Mouse (Mus musculus): ENCODE measurements at regions not wholly inside any gene's neighbourhood (a gene's known extent, or its start where the extent isn't known, plus 50 kb on each side); places are given as distances from the start of the nearest gene placed in this dataset.
"Not testable (repeated sequence)": the region's sequence is repeated elsewhere in the genome, so short reads cannot be mapped to it uniquely, and the experiment has no call there.

DNA sequence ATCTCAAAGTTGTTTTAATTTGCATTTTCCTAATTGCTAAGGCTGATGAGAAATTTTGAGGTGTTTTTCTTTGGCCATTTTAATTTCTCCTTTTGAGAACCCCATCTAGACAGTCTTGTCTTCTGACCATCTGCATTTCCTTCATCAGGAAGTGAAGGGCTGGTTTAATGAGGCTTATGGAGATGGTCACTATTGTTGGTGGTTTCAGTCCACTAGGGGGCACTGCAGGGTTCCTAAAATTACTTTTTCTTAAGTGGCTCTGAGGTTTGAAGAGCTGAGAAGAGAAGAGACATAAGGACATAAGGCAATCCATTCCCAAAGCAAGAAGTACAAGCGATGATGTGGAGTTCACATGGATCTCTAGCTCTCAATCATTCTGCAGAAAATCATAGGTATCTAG is 805.6 kb upstream of the Olfr1507 start:
- not testable (repeated sequence) for DNase-seq

DNA sequence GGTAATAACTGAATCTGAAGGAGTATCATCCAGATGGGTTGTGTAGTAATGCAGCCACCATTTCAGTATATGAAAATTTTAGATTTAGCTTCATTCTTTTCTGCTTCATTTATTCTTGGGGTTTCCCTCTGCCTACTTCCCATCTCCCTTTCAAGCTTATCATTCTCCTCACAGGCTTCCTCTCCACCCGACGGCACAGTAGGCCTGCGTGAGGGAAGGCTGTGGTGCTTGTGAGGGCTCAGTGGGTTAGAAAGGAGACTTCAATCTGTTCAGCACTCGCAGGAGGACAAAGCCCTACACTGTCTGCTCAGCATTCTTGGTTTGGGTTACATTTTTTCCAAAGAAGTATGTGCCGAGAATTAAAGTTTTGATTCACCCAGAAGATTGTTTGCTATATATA is 804.2 kb upstream of the Olfr1507 start:
- DNase-seq: not testable (repeated sequence)

- DNase-seq: not testable (repeated sequence)
Observed at GRCm38 (mm10) chr14:53283350-53284141, 788.0 kb upstream of the Olfr1507 start.

DNA sequence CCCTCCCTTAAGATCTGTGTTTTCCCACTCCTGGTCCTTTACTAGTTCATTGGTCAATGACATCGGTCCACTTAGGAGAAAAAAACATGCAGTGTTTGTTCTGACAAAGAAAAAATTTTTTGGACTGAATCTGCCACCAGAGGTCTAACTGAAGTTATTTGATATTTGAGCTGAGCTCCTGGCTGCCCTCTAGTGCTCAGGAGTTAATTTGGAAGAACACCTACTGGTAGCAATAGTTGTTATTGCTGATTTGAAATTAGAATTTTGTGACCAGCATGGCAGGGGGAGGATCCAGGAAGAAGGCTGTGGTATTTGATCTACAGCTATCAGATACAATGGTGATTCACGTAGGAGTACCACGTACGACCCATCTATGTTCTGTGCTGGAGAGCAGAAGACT is 777.7 kb upstream of the Olfr1507 start:
- not testable (repeated sequence) for DNase-seq

DNA sequence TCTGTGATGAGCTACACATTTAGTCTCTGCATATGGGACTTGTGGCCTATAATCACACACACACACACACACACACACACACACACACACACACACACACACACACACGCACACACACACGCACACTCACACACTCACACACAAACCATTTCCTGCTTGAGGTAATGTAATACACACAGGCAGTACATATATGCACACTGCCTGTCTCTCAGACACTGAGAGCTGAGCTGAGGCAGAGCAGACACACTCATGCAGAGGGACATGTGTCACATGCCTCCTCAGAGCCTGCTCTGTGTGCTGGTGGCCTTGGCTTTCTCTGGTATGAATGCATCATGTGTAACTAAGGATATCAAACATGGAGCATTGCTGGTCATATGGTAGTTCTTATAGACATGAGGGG is 772.1 kb upstream of the Olfr1507 start:
- DNase-seq: not testable (repeated sequence)

DNA sequence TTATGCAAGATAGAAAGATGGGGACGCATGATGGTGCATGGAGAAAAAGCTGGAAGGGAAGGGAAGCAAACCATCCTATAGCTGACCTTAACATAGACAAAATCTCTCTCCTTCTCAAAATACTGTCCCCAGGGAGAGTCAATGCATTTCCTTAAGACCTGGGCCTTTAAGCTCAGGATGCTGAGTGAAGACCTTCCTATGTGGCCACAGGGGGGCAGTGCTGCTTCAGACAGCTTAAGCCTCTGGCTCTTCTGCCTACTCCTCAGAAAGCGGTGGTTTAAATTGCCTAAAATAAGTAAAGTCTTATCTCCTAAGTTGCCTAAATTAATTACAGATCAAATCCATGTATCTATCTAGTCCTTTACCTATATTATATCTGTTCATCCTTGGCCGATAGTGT is 760.4 kb upstream of the Olfr1507 start:
- not testable (repeated sequence) for DNase-seq

DNA sequence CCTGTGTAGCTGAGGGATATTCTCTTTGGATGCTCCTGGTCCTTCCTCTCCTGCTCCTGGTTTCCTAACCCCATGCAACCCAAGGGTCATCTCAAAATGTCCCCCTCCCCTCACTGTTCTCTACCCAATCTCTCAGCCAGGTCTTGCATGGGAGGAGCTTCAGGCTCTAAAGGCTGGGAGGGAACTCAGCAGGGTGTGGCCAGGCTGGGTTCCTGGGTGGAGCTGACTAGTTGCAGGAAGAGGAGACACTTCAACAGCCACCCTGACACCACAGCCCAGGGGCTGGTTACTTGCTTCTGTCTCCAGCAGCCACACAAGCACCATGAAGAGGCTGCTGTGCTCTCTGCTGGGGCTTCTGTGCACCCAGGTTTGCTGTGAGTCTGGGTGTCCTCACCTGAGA is 757.9 kb upstream of the Olfr1507 start:
- not testable (repeated sequence) for DNase-seq

DNA sequence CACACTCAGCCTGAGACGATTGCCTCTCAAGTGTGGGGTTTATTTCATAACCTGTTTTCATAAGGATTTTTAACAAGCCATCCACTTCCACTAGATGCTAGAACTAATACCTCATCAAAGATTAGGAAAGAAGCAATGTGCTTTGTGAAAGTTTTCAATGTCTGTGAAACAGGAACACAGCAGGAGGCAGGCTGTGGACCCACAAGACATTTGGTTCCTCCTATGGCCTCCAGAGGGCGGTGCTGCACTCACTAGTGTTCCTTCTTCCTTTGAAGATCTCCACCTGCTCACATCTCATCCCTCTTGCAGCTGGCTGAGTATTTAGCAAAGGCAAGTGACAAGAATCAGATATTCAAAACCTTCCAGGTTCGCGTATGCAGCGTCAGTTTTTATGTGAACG is 735.6 kb upstream of the Olfr1507 start:
- DNase-seq: not testable (repeated sequence)

- DNase-seq: not testable (repeated sequence)
Observed at GRCm38 (mm10) chr14:53224789-53225188, 729.2 kb upstream of the Olfr1507 start.

- DNase-seq: not testable (repeated sequence)
Observed at GRCm38 (mm10) chr14:53210554-53210953, 715.0 kb upstream of the Olfr1507 start.

GRCm38 (mm10) chr14:53209258-53209657 is 713.7 kb upstream of the Olfr1507 start:
- not testable (repeated sequence) for DNase-seq

- not testable (repeated sequence) for DNase-seq
Observed at GRCm38 (mm10) chr14:53190931-53191330, 695.4 kb upstream of the Olfr1507 start.

GRCm38 (mm10) chr14:53174099-53174498 is 678.5 kb upstream of the Olfr1507 start:
- not testable (repeated sequence) for DNase-seq

DNA sequence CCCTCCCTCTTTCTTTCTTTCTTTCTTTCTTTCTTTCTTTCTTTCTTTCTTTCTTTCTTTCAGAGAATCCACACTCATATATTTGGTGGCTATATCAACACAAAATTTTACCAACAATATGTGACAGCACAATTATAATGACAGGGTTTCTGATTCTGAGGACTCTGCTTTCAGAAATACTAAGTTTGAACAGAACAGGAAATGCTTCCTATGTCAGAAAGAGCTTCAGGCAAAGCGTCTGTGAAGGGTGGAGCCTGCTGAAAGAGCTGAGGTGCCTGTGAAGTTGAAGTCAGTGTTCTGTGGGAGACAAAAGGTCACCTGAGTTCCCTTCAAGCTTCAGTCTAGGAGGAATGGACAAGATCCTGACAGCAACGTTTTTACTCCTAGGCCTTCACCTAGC is 670.8 kb upstream of the Olfr1507 start:
- DNase-seq: not testable (repeated sequence)

GRCm38 (mm10) chr14:53159012-53159411 is 663.5 kb upstream of the Olfr1507 start:
- DNase-seq: not testable (repeated sequence)

DNA sequence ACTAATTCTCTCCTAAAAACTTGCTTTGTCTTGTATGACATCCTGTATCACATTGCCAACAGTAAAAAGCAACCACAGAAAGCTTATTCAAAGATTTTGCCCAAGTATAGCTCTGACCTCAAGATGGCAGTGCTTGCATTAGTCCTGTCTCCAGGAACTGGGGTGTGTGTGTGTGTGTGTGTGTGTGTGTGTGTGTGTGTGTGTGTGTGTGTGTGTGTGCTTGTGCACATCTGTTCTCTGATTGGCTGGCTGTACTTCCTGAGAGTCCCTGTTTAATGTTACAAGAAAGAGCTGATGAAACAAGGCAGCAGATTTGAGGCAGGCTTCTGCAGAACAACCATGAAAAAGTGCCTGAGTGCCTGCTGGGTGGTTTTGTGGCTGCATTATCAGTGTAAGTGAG is 639.2 kb upstream of the Olfr1507 start:
- DNase-seq: peak; percentile 9

DNA sequence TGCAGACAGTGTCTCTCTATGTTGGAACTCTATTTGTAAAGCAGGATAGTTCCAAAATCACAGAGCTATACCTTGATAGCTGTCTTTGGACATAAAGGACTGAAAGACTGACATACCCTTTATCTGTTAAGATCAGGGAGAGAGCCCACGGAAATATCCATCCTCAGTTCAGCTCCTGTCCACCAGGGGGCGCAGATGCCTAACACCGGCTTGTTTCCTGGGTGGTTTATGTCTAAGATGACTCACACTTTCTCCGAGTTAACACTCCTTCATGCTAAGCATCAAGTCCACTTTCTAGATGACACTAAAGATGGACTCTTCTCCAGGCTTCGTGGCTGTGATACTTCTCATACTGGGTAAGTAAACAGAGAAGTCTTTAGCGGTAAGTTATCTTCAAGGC is 636.8 kb upstream of the Olfr1507 start:
- DNase-seq: not testable (repeated sequence)

- DNase-seq: peak; percentile 22
Observed at GRCm38 (mm10) chr14:53121704-53122103, 626.2 kb upstream of the Olfr1507 start.

DNA sequence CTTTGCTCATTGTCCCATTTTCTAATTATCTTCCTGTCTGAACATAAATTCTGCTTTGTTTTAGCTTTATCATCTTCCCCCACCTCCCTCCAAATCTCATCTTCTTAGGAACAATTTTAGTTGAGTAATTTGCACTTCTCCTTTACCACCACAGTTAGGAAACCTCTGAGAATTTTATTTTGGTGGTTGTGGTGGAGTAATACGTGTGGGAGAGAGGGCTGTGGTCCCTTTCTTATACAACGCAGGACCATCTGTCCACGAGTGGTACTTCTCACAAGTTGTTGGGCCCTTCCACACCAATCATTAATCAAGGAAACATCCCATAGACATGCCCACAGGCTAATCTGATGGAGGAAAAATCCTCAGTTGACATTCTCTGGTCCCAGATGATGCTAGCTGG is 614.2 kb upstream of the Olfr1507 start:
- DNase-seq: not testable (repeated sequence)

DNA sequence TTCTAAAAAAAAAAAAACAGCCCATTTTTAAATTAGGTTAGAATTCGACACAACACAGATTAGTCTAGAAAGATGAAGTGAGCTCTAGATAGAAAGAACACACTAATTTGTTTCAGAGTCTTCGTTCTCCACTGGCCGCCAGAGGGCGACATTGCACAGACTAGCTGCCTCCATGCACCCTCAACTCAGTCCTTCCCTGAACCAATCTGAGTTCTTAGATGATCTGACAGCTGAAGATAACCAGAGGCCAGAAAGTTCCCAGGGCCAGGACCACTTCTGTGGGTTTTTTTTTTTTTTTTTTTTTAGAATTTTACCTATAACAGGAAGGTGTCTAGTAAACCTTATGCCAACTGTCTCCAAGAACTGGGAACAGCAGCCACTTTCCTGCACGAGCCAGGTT is 605.8 kb upstream of the Olfr1507 start:
- not testable (repeated sequence) for DNase-seq

DNA sequence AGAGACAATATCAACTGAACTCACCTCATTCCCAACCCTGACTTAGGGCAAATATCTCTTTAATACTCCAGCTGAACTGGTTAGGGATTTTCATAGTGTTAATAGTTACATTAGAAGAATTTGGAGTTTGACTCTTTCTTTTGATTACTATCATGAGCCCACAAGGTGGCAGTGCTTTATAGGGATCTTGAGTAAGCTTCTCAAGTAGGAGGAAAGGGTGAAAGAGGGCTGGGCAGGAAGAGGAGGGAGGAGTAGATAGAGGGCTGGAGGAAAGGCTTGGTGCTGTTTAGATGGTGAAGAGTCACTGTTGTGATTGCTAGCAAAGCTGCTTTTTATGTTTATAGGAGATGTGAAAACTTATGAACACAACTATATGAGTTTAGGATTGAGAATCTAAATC is 595.4 kb upstream of the Olfr1507 start:
- not testable (repeated sequence) for DNase-seq

DNA sequence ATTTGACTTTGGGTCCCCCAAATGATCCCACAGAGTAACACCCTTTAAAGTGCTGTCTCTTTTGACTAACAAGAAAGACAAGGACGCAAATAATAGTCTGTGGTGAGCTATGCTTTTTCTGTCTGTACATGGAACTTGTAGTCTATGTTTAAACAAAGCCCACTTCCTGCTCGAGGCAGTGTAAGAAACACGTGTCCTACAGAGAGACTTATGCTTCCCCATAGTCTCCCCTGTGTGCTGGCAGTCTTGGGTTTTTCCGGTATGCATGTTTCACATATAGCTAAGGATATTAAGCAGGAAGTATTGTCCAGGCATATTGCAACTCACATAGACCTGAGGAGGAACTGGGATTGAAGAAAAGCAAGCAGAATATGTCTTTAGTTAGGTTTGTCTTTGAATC is 586.3 kb upstream of the Olfr1507 start:
- not testable (repeated sequence) for DNase-seq

DNA sequence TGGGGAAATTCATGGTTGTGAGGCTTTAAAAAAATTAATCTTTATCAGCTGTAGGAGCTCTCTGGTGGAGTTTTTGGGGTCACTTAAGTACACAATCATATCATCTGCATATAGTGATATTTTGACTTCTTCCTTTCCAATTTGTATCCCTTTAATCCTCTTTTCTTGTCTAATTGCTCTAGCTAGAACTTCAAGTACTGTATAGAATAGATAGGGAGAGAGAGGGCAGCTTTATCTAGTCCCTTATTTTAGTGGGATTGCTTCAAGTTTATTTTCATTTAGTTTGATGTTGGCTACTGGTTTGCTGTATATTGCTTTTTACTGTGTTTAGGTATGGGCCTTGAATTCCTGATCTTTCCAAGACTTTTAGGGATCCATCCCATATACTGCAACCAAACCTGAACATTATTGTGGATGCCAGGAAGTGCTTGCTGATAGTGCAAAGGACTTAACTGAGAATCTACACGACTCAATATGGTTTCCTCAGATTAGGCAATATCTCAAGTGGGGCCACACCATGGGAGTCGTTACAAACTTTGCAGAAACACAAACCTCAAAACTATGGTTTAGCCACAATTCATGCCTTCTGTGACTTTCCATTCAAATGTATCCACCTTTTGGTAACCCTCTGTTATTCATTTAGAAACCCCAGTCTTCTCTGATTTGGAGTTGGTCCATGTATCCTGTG is 585.6 kb upstream of the Olfr1507 start:
- not testable (repeated sequence) for DNase-seq

- DNase-seq: not testable (repeated sequence)
Observed at GRCm38 (mm10) chr14:53080556-53080955, 585.0 kb upstream of the Olfr1507 start.

Measured in lung, postnatal 10 days (tissue).